Mouse (Mus musculus): Measurements from ENCODE around the gene Vars2. TPM values are rescaled to one million over a fixed set of nuclear protein-coding genes. Genes with fewer than 3 reads are reported as not detected.

The Vars2 gene
- total RNA-seq, 1 experiment = 58.5 TPM

GRCm38 (mm10) chr17:35635699-35636111 lies 31.7 kb downstream of the Vars2 start:
- Histone ChIP-seq H3K36me3 (ENCODE audit: control insufficient read depth, insufficient read depth, low read length, poor library complexity, severe bottlenecking) (no peaks in the 10 kb centered on the region), H3K4me3 (ENCODE audit: insufficient read depth in 1 of 2, low read depth in 1 of 2, low read length in 2 of 2, poor library complexity in 1 of 2, severe bottlenecking in 1 of 2) (peak overlapping the region; percentile 54 to 67), H3K4me1 (ENCODE audit: control insufficient read depth in 2 of 2, insufficient read depth in 2 of 2, low read length in 2 of 2, poor library complexity in 1 of 2) (peaks cover 0 to 3% of the 10 kb centered on the region in 2 experiments; a peak in 2 of 4 replicates), H3K9ac (ENCODE audit: insufficient read depth, low read depth, low read length, poor library complexity, severe bottlenecking) (peak overlapping the region; percentile 64; the same call in 1 of the 2 replicates), H3K9me3 (ENCODE audit: control insufficient read depth, insufficient read depth, low read depth, low read length) (no peaks in the 10 kb centered on the region), H3K27ac (ENCODE audit: insufficient read depth, low read depth, low read length, poor library complexity, severe bottlenecking) (no peak overlapping the region)
- in situ Hi-C loops (cut with MboI; ENCODE audit: low sequenced_read_pairs in 2 of 2, unreplicated experiment in 2 of 2) = no loop called here
- DNase-seq (ENCODE audit: low read depth, low spot score) = peak; percentile 77
- TF ChIP-seq ZNF384 (IDR thresholded peaks at IDR 0.05; ENCODE audit: low read depth, low read length) (no peak), ZC3H11A (IDR thresholded peaks at IDR 0.05; ENCODE audit: borderline replicate concordance, low read depth, low read length) (0 out of 2 replicates have a peak, but pooled peaks have one; percentile 25)

DNA sequence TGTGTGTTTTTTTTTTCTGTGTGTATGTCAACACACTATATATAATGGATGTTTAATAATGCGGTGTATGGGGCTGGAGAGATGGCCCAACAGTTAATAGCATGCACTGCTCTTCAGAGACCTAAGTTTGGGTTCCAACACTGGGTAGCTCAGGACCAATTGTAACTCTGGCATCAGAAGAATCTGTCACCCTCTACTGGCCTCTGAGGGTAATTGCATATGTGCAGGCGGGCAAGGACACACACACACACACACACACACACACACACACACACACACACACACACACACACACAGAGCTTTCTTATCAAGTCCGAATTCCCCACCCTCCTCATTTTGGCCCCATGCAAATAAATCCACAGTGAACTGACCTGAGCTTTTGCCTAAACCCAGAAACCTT lies 32.2 kb downstream of the Vars2 start:
- no peak overlapping the region for H3K9ac ChIP-seq (ENCODE audit: insufficient read depth, low read depth, low read length, poor library complexity, severe bottlenecking)
- no peak for DNase-seq (ENCODE audit: low read depth, low spot score)
- no peak overlapping the region for H3K27ac ChIP-seq (ENCODE audit: insufficient read depth, low read depth, low read length, poor library complexity, severe bottlenecking)
- no peak for TF ChIP-seq ZC3H11A (IDR thresholded peaks at IDR 0.05; ENCODE audit: borderline replicate concordance, low read depth, low read length)
- no peak for TF ChIP-seq ZNF384 (IDR thresholded peaks at IDR 0.05; ENCODE audit: low read depth, low read length)
- no peak for TF ChIP-seq HCFC1 (IDR thresholded peaks at IDR 0.05; ENCODE audit: borderline replicate concordance, insufficient read depth, low read length)
- TF ChIP-seq CHD2 (IDR thresholded peaks at IDR 0.05; ENCODE audit: low read depth, low read length) = no peak
- TF ChIP-seq MAFK (IDR thresholded peaks at IDR 0.05; ENCODE audit: insufficient read depth, low read depth, low read length) = no peak
- peaks cover 0 to 3% of the 10 kb centered on the region in 2 experiments; a peak in 2 of 4 replicates for H3K4me1 ChIP-seq (ENCODE audit: control insufficient read depth in 2 of 2, insufficient read depth in 2 of 2, low read length in 2 of 2, poor library complexity in 1 of 2)
- no peaks in the 10 kb centered on the region for H3K36me3 ChIP-seq (ENCODE audit: control insufficient read depth, insufficient read depth, low read length, poor library complexity, severe bottlenecking)
- in situ Hi-C loops (cut with MboI; ENCODE audit: low sequenced_read_pairs in 2 of 2, unreplicated experiment in 2 of 2) = no loop called here
- H3K9me3 ChIP-seq (ENCODE audit: control insufficient read depth, insufficient read depth, low read depth, low read length) = no peaks in the 10 kb centered on the region
- H3K4me3 ChIP-seq (ENCODE audit: insufficient read depth in 1 of 2, low read depth in 1 of 2, low read length in 2 of 2, poor library complexity in 1 of 2, severe bottlenecking in 1 of 2) = no peak overlapping the region

- H3K36me3 ChIP-seq (ENCODE audit: control insufficient read depth, insufficient read depth, low read length, poor library complexity, severe bottlenecking) = no peaks in the 10 kb centered on the region
- no peaks in the 10 kb centered on the region for H3K9me3 ChIP-seq (ENCODE audit: control insufficient read depth, insufficient read depth, low read depth, low read length)
- no peak overlapping the region for H3K27ac ChIP-seq (ENCODE audit: insufficient read depth, low read depth, low read length, poor library complexity, severe bottlenecking)
- H3K4me3 ChIP-seq (ENCODE audit: insufficient read depth in 1 of 2, low read depth in 1 of 2, low read length in 2 of 2, poor library complexity in 1 of 2, severe bottlenecking in 1 of 2) = no peak overlapping the region
- H3K9ac ChIP-seq (ENCODE audit: insufficient read depth, low read depth, low read length, poor library complexity, severe bottlenecking) = no peak overlapping the region
- H3K4me1 ChIP-seq (ENCODE audit: control insufficient read depth in 2 of 2, insufficient read depth in 2 of 2, low read length in 2 of 2, poor library complexity in 1 of 2) = peaks cover 0 to 3% of the 10 kb centered on the region in 2 experiments; a peak in 2 of 4 replicates
- in situ Hi-C loops (cut with MboI; ENCODE audit: low sequenced_read_pairs in 2 of 2, unreplicated experiment in 2 of 2) = no loop called here
- DNase-seq (ENCODE audit: low read depth, low spot score) = no peak
- TF ChIP-seq ZNF384 (IDR thresholded peaks at IDR 0.05; ENCODE audit: low read depth, low read length) (no peak), HCFC1 (IDR thresholded peaks at IDR 0.05; ENCODE audit: borderline replicate concordance, insufficient read depth, low read length) (no peak), MAFK (IDR thresholded peaks at IDR 0.05; ENCODE audit: insufficient read depth, low read depth, low read length) (no peak), ZC3H11A (IDR thresholded peaks at IDR 0.05; ENCODE audit: borderline replicate concordance, low read depth, low read length) (no peak), CHD2 (IDR thresholded peaks at IDR 0.05; ENCODE audit: low read depth, low read length) (no peak)
These were observed 33.4 kb downstream of the Vars2 start for GRCm38 (mm10) chr17:35633992-35634391.

- H3K9me3 ChIP-seq (ENCODE audit: control insufficient read depth, insufficient read depth, low read depth, low read length) = peaks cover 4% of the 10 kb centered on the region; the same call in 1 of the 2 replicates
- H3K4me1 ChIP-seq (ENCODE audit: control insufficient read depth in 2 of 2, insufficient read depth in 2 of 2, low read length in 2 of 2, poor library complexity in 1 of 2) = no peaks in the 10 kb centered on the region
- H3K4me3 ChIP-seq (ENCODE audit: insufficient read depth in 1 of 2, low read depth in 1 of 2, low read length in 2 of 2, poor library complexity in 1 of 2, severe bottlenecking in 1 of 2) = no peak within 1 kb of the TSS
- in situ Hi-C loops (cut with MboI; ENCODE audit: low sequenced_read_pairs in 2 of 2, unreplicated experiment in 2 of 2) = no loop called here
- no peaks in the 10 kb centered on the region for H3K36me3 ChIP-seq (ENCODE audit: control insufficient read depth, insufficient read depth, low read length, poor library complexity, severe bottlenecking)
- no peak within 1 kb of the TSS for H3K27ac ChIP-seq (ENCODE audit: insufficient read depth, low read depth, low read length, poor library complexity, severe bottlenecking)
- TF ChIP-seq MAFK (IDR thresholded peaks at IDR 0.05; ENCODE audit: insufficient read depth, low read depth, low read length) (no peak), CHD2 (IDR thresholded peaks at IDR 0.05; ENCODE audit: low read depth, low read length) (no peak), ZNF384 (IDR thresholded peaks at IDR 0.05; ENCODE audit: low read depth, low read length) (no peak)
- DNase-seq (ENCODE audit: low read depth, low spot score) = no peak
- H3K9ac ChIP-seq (ENCODE audit: insufficient read depth, low read depth, low read length, poor library complexity, severe bottlenecking) = no peak within 1 kb of the TSS
These were observed 40.9 kb downstream of the Vars2 start, which contains the start of gene Gm9573 for GRCm38 (mm10) chr17:35626537-35626936. Gm9573 (minus strand) TSS chr17:35626637.

DNA sequence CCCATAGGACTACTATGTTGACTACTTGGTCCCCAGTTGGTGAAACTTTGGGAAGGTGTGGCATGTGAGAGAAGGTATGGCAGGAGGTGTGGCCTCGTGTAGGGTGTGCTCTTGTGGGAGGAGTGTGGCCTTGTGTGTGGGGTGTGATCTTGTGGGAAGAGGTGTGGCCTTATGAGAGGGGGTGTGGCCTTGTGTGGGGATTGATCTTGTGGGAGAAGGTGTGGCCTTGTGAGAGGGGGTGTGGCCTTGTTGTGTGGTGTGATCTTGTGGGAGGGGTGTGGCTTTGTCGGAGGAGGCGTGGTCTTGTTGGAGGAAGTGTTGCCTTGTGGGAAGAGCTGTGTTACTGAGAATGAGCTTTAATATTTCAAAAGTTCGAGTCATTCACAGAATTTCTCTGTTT lies 50.3 kb downstream of the Vars2 start:
- Histone ChIP-seq H3K9me3 (ENCODE audit: control insufficient read depth, insufficient read depth, low read depth, low read length) (no peaks in the 10 kb centered on the region), H3K27ac (ENCODE audit: insufficient read depth, low read depth, low read length, poor library complexity, severe bottlenecking) (no peak overlapping the region), H3K9ac (ENCODE audit: insufficient read depth, low read depth, low read length, poor library complexity, severe bottlenecking) (no peak overlapping the region), H3K4me3 (ENCODE audit: insufficient read depth in 1 of 2, low read depth in 1 of 2, low read length in 2 of 2, poor library complexity in 1 of 2, severe bottlenecking in 1 of 2) (no peak overlapping the region), H3K4me1 (ENCODE audit: control insufficient read depth in 2 of 2, insufficient read depth in 2 of 2, low read length in 2 of 2, poor library complexity in 1 of 2) (no peaks in the 10 kb centered on the region; a peak in 1 of 4 replicates), H3K36me3 (ENCODE audit: control insufficient read depth, insufficient read depth, low read length, poor library complexity, severe bottlenecking) (no peaks in the 10 kb centered on the region)
- in situ Hi-C loops (cut with MboI; ENCODE audit: low sequenced_read_pairs in 2 of 2, unreplicated experiment in 2 of 2) = no loop called here
- TF ChIP-seq ZNF384 (IDR thresholded peaks at IDR 0.05; ENCODE audit: low read depth, low read length) = no peak
- TF ChIP-seq ZC3H11A (IDR thresholded peaks at IDR 0.05; ENCODE audit: borderline replicate concordance, low read depth, low read length) = no peak
- TF ChIP-seq HCFC1 (IDR thresholded peaks at IDR 0.05; ENCODE audit: borderline replicate concordance, insufficient read depth, low read length) = no peak
- TF ChIP-seq CHD2 (IDR thresholded peaks at IDR 0.05; ENCODE audit: low read depth, low read length) = no peak
- TF ChIP-seq MAFK (IDR thresholded peaks at IDR 0.05; ENCODE audit: insufficient read depth, low read depth, low read length) = no peak
- DNase-seq (ENCODE audit: low read depth, low spot score) = no peak

Other genes with a start within 250 kb of the Vars2 start
- gene H2-Q6, start 242.7 kb downstream of the Vars2 start, total RNA-seq (2012; rRNA removed) = 0.94 and 2.3 TPM in 2 replicates
- gene H2-Q7, start 228.4 kb downstream of the Vars2 start, total RNA-seq (2012; rRNA removed) = 2.1 and 4.8 TPM in 2 replicates
- 2.1 and 3.1 TPM in 2 replicates for gene H2-Q10, start 197.5 kb downstream of the Vars2 start, total RNA-seq (2012; rRNA removed)
- gene Pou5f1, start 161.6 kb downstream of the Vars2 start, total RNA-seq (2012; rRNA removed) = 844 and 868 TPM in 2 replicates
- gene Tcf19, start 150.8 kb downstream of the Vars2 start, total RNA-seq (2012; rRNA removed) = 7.6 and 10.5 TPM in 2 replicates
- gene Cchcr1, start 150.5 kb downstream of the Vars2 start, total RNA-seq (2012; rRNA removed) = 28.5 and 31.8 TPM in 2 replicates
- 4.3 and 8.9 TPM in 2 replicates for gene Psors1c2, start 134.4 kb downstream of the Vars2 start, total RNA-seq (2012; rRNA removed)
- gene Cdsn, start 115.5 kb downstream of the Vars2 start, total RNA-seq (2012; rRNA removed) = 1.1 and 1.2 TPM in 2 replicates
- 0.22 and 0.42 TPM in 2 replicates for gene 2300002M23Rik, start 100.1 kb downstream of the Vars2 start, total RNA-seq (2012; rRNA removed)
- gene Sfta2, start 66.0 kb downstream of the Vars2 start, total RNA-seq (2012; rRNA removed) = 0.53 TPM in 1 of 2 replicates, not detected in the other
- gene Gm9573, start 41.0 kb downstream of the Vars2 start, total RNA-seq (2012; rRNA removed) = not detected in 2 replicates
- gene Mucl3, start 23.9 kb downstream of the Vars2 start, total RNA-seq (2012; rRNA removed) = 0.85 and 1.1 TPM in 2 replicates
- 75.3 and 83.0 TPM in 2 replicates for gene Gtf2h4, start 6.1 kb upstream of the Vars2 start, total RNA-seq (2012; rRNA removed)
- gene Ddr1, start 37.0 kb upstream of the Vars2 start, total RNA-seq (2012; rRNA removed) = 46.0 and 78.8 TPM in 2 replicates
- gene Ier3, start 154.1 kb upstream of the Vars2 start, total RNA-seq (2012; rRNA removed) = 29.3 and 32.3 TPM in 2 replicates
- gene Flot1, start 155.6 kb upstream of the Vars2 start, total RNA-seq (2012; rRNA removed) = 31.6 and 34.6 TPM in 2 replicates
- gene Tubb5, start 170.7 kb upstream of the Vars2 start, total RNA-seq (2012; rRNA removed) = 1,077 and 1,157 TPM in 2 replicates
- gene Mdc1, start 173.9 kb upstream of the Vars2 start, total RNA-seq (2012; rRNA removed) = 23.8 and 31.7 TPM in 2 replicates
- 24.7 and 43.0 TPM in 2 replicates for gene Nrm, start 193.7 kb upstream of the Vars2 start, total RNA-seq (2012; rRNA removed)
- 23.2 and 29.9 TPM in 2 replicates for gene Ppp1r18, start 198.0 kb upstream of the Vars2 start, total RNA-seq (2012; rRNA removed)
- gene Dhx16, start 212.2 kb upstream of the Vars2 start, total RNA-seq (2012; rRNA removed) = 202 and 391 TPM in 2 replicates
- gene 2310061I04Rik, start 229.8 kb upstream of the Vars2 start, total RNA-seq (2012; rRNA removed) = 13.6 and 15.8 TPM in 2 replicates
- 12.5 and 12.9 TPM in 2 replicates for gene Atat1, start 242.5 kb upstream of the Vars2 start, total RNA-seq (2012; rRNA removed)
- gene Mrps18b, start 248.8 kb upstream of the Vars2 start, total RNA-seq (2012; rRNA removed) = 189 and 226 TPM in 2 replicates
- gene Ppp1r10, start 248.8 kb upstream of the Vars2 start, total RNA-seq (2012; rRNA removed) = 64.8 and 68.2 TPM in 2 replicates

Measured in ES-E14 (cell line).